Mouse (Mus musculus) neural tube, embryonic 12.5 days (tissue): Measurements from ENCODE around the gene Slc6a15. TPM values are rescaled to one million over a fixed set of nuclear protein-coding genes. Genes with fewer than 3 reads are reported as not detected.

Source experiments
- ATAC-seq: fragments of 200-750 bp; cut with Nextera tagmentation; 2 replicates; pipeline ENCODE4 v1.8.0; 2017; ENCODE audit warnings: low read depth, mild to moderate bottlenecking, moderate TSS enrichment, moderate library complexity; ENCODE audit not compliant: low FRiP score
- H3K27ac ChIP-seq: fragments of 300-500 bp; sonication (generic); 2 replicates; pipeline ENCODE4 v1.5.1; 2016
- H3K27me3 ChIP-seq: fragments of 300-500 bp; sonication (generic); replicated peaks from 2 replicates; pipeline ENCODE4 v1.6.1; 2016; ENCODE audit warnings: mild to moderate bottlenecking
- H3K36me3 ChIP-seq: fragments of 300-500 bp; sonication (generic); 2 replicates; pipeline ENCODE4 v1.6.1; 2016; ENCODE audit warnings: mild to moderate bottlenecking
- H3K4me1 ChIP-seq: fragments of 300-500 bp; sonication (generic); 2 replicates; pipeline ENCODE4 v1.6.1; 2016
- H3K4me2 ChIP-seq: fragments of 300-500 bp; sonication (generic); replicated peaks from 2 replicates; pipeline ENCODE4 v1.6.1; 2016; ENCODE audit warnings: mild to moderate bottlenecking
- H3K4me3 ChIP-seq: fragments of 300-500 bp; sonication (generic); 2 replicates; pipeline ENCODE4 v1.5.1; 2016
- H3K9ac ChIP-seq: fragments of 300-500 bp; sonication (generic); 2 replicates; pipeline ENCODE4 v1.6.1; 2016; ENCODE audit warnings: mild to moderate bottlenecking
- H3K9me3 ChIP-seq: fragments of 300-500 bp; sonication (generic); 2 replicates; pipeline ENCODE4 v1.6.1; 2016; ENCODE audit warnings: mild to moderate bottlenecking
- WGBS: fragments of 180-500 bp; shearing (Covaris S2); methylation state at CpG from one replicate; pipeline ENCODE4 v1.1.7; 2016; 5-methylcytosine and 5-hydroxymethylcytosine counted together
- polyA plus RNA-seq: library from polyadenylated mRNA; unstranded; fragments of >200 nt; fragmentation: Nextera tagmentation; extraction: Ambion mirVana; gene quantifications from 2 replicates; pipeline ENCODE4 v1.2.1, GENCODE M21; 2016

Gene Slc6a15
- 12.5 and 15.0 TPM in 2 replicates for polyA plus RNA-seq

GRCm38 (mm10) chr10:103367371-103368295, at the start of gene Slc6a15:
TSS of gene Slc6a15 (plus strand) at chr10:103367783.
- no peaks in the 10 kb centered on the region for H3K4me1 ChIP-seq
- H3K36me3 ChIP-seq, result no peaks in the 10 kb centered on the region
- peak; percentile 81 for ATAC-seq
- under 1% methylated on average over 42 of the region's 43 CpGs for WGBS
- peak within 1 kb of the TSS; percentile 57 for H3K9ac ChIP-seq
- H3K27me3 ChIP-seq, result no peaks in the 10 kb centered on the region
- H3K9me3 ChIP-seq, result no peaks in the 10 kb centered on the region
- peak within 1 kb of the TSS; percentile 98 for H3K4me2 ChIP-seq
- 0 out of 2 replicates have a peak within 1 kb of the TSS, but pooled peaks have one; percentile 8 for H3K27ac ChIP-seq
- peak within 1 kb of the TSS; percentile 54 for H3K4me3 ChIP-seq

- Histone ChIP-seq H3K36me3 (no peaks in the 10 kb centered on the region), H3K27ac (no peak overlapping the region), H3K9ac (no peak overlapping the region), H3K4me1 (no peaks in the 10 kb centered on the region), H3K9me3 (no peaks in the 10 kb centered on the region), H3K4me2 (no peak overlapping the region), H3K4me3 (no peak overlapping the region), H3K27me3 (no peaks in the 10 kb centered on the region)
- no peak for ATAC-seq
- WGBS, result 84% methylated on average over 3 of the region's 3 CpGs
These were observed 45.6 kb upstream of the Slc6a15 start for GRCm38 (mm10) chr10:103321941-103322340.

DNA sequence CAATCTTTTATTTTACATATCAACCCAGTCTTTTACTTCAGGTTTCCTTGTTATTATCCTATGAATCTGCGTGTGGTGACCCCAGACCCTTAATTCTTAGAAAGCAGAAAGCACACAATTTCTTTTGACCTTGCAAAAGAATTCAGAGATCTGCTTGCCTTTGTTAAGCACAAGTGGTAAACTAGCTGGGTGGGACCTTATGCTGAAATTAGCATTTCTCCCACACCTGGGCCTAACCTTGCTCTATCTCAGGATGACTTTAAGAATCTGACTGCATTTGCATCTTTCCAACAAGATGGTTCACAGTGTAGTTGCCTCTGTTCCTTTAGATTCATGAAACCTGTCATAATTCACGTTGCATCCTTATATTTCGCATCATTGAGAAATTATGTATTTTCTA, 44.2 kb upstream of the Slc6a15 start:
- Histone ChIP-seq H3K4me3 (no peak overlapping the region), H3K4me1 (no peaks in the 10 kb centered on the region), H3K9me3 (no peaks in the 10 kb centered on the region), H3K36me3 (no peaks in the 10 kb centered on the region), H3K27ac (no peak overlapping the region), H3K4me2 (no peak overlapping the region), H3K9ac (no peak overlapping the region), H3K27me3 (no peaks in the 10 kb centered on the region)
- 84% methylated on average over 3 of the region's 3 CpGs for WGBS
- ATAC-seq, result no peak

- ATAC-seq, result no peak
- WGBS, result 98% methylated on average over 1 of the region's 1 CpGs
- Histone ChIP-seq H3K36me3 (no peaks in the 10 kb centered on the region), H3K4me2 (no peak overlapping the region), H3K9ac (no peak overlapping the region), H3K27me3 (no peaks in the 10 kb centered on the region), H3K4me1 (no peaks in the 10 kb centered on the region), H3K4me3 (no peak overlapping the region), H3K27ac (no peak overlapping the region), H3K9me3 (no peaks in the 10 kb centered on the region)
These were observed 33.3 kb upstream of the Slc6a15 start for GRCm38 (mm10) chr10:103334306-103334705.

DNA sequence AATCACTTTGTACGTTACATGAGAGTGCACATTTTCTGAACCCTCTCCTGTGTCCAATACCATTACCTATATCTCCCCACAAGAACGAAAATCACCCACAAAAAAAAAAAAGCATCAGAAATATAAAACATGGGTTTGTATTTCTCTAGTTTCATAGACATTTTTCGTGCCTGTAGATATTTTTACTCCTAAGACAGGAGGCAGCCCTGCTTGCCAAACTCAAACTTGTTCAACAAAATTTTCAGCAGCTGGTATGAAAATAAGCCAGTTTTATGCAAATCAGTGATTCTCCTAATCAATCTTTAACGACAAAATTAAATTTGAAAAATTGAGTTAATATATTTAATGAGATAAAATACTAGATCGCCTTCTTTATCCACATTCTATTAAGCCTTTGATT, 27.7 kb upstream of the Slc6a15 start:
- ATAC-seq, result no peak
- Histone ChIP-seq H3K4me1 (no peaks in the 10 kb centered on the region), H3K9me3 (no peaks in the 10 kb centered on the region), H3K4me2 (no peak overlapping the region), H3K27me3 (no peaks in the 10 kb centered on the region), H3K36me3 (no peaks in the 10 kb centered on the region), H3K9ac (no peak overlapping the region), H3K27ac (no peak overlapping the region), H3K4me3 (no peak overlapping the region)
- WGBS, result 90% methylated on average over 5 of the region's 5 CpGs

DNA sequence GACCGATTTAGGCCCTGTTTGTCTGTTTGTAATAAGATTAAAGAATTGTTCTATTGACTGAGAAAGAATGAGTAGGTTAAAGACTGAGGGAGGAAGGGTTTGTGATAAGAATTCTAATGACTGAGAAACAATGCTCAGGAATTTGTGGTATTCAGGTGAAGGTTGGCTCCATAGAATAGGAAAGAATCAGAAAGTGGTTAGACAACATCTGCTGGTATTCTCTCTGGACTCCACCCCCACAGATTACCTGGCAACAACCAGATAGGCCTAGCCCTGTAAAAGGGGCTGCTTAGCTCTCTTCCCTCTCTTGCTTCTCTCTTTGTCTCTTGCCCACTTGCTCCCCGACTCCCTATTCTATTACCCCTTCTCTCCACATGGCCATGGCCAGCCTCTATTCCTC, 20.8 kb upstream of the Slc6a15 start:
- no peak for ATAC-seq

DNA sequence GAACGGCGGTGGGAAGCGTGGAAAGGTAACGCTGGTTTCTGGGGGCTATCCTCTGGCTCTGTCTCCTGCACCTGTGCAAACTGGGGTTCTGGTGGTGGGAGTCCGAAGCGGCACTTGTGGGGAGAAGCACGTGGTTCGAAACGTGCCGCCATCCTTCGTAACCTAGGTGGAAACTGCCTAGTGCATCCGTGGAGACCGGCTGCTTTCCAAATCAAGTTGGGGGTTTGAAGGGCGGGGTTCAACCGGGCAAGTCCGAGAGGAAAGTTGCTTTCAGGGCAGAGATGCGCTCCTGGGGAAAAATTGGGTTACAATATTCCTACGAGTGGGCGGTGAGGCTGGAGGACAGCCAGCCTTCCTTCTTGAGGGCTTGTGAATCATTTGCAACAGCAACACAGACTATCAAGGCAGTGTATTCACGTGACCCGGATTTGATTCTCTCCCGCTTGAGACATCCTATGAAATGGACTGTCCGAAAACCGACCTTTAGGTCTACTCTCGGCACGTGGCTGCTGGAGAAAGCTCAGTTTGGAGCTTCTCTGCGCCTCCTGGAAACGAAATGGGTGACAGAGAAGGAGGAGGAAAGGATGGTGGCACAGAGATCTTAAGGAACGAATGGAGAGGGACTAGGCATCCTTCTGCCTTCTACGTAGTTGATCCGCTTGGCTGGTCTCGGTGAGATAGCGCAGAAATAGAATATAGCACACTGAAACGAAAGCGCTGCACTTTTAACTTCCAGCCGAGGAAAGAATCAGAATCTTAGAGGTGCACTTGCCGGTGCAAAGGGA, 905 bp downstream of the Slc6a15 start:
- WGBS, result under 1% methylated on average over 37 of the region's 37 CpGs

More for the DNA sequence above, 20.8 kb upstream of the Slc6a15 start:
- Histone ChIP-seq H3K9me3 (no peaks in the 10 kb centered on the region), H3K4me2 (no peak overlapping the region), H3K27ac (no peak overlapping the region), H3K4me3 (no peak overlapping the region), H3K9ac (no peak overlapping the region), H3K27me3 (no peaks in the 10 kb centered on the region), H3K4me1 (no peaks in the 10 kb centered on the region), H3K36me3 (no peaks in the 10 kb centered on the region)
- WGBS, result 73% methylated on average over 2 of the region's 2 CpGs

DNA sequence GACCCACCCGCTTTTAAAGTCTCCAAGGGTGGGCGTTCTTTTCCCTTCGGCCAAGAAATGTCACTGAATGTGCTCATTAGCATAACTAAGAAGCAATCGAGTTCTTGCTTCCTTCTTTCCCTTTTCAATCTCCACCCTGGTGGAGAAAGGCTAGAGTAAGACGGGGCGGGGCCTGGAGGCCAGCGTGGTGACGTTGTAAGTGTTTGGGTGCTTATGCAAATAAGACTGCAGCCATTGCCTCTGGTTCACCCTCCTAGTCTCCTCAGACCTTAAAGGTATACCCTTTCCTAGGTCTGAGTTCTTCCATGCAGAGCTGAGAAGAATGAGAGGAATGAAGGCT, 1.5 kb downstream of the Slc6a15 start:
- H3K36me3 ChIP-seq, result no peaks in the 10 kb centered on the region
- no peaks in the 10 kb centered on the region for H3K27me3 ChIP-seq
- H3K9me3 ChIP-seq, result no peaks in the 10 kb centered on the region
- peak; percentile 91 for ATAC-seq
- H3K4me3 ChIP-seq, result peak overlapping the region; percentile 54
- H3K27ac ChIP-seq, result no peak overlapping the region
- peak overlapping the region; percentile 98 for H3K4me2 ChIP-seq
- H3K4me1 ChIP-seq, result no peaks in the 10 kb centered on the region
- 0% methylated on average over 8 of the region's 8 CpGs for WGBS
- H3K9ac ChIP-seq, result peak overlapping the region; percentile 57

More for the DNA sequence above, 905 bp downstream of the Slc6a15 start:
- Histone ChIP-seq H3K9me3 (no peaks in the 10 kb centered on the region), H3K36me3 (no peaks in the 10 kb centered on the region), H3K4me3 (peak overlapping the region; percentile 54), H3K4me1 (no peaks in the 10 kb centered on the region), H3K27me3 (no peaks in the 10 kb centered on the region), H3K4me2 (peak overlapping the region; percentile 98), H3K9ac (peak overlapping the region; percentile 57), H3K27ac (no peak overlapping the region)
- peak; percentile 56 for ATAC-seq

GRCm38 (mm10) chr10:103402171-103402570, 34.6 kb downstream of the Slc6a15 start:
- no peaks in the 10 kb centered on the region for H3K9me3 ChIP-seq
- peak; percentile 29; the same call in 1 of the 2 replicates for ATAC-seq
- 27% methylated on average over 4 of the region's 4 CpGs for WGBS

DNA sequence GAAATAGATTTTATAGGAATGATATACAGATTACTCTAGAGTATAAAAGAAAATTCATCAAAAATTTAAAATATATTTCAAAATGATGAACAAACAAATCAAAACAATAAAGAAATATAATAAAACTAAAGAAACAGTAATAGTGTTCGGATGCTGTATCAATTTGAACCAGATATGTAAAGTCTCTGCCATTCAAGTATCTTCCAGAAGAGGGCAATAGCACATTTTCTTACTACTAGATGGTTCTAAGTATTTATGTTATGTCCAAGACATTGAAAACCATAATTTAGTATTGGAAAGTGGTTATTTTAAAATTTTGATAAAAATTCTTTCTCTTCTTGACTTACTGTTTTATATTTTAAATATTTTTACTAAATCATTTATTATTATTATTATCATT, 60.1 kb downstream of the Slc6a15 start:
- WGBS, result 76% methylated on average over 1 of the region's 1 CpGs
- Histone ChIP-seq H3K4me2 (no peak overlapping the region), H3K4me3 (no peak overlapping the region), H3K9me3 (no peaks in the 10 kb centered on the region), H3K27ac (no peak overlapping the region), H3K9ac (no peak overlapping the region), H3K4me1 (no peaks in the 10 kb centered on the region), H3K27me3 (no peaks in the 10 kb centered on the region), H3K36me3 (no peaks in the 10 kb centered on the region)
- ATAC-seq, result no peak

More at GRCm38 (mm10) chr10:103402171-103402570, 34.6 kb downstream of the Slc6a15 start:
- Histone ChIP-seq H3K4me1 (no peaks in the 10 kb centered on the region), H3K4me3 (no peak overlapping the region), H3K27me3 (no peaks in the 10 kb centered on the region), H3K27ac (no peak overlapping the region), H3K36me3 (no peaks in the 10 kb centered on the region), H3K4me2 (no peak overlapping the region), H3K9ac (no peak overlapping the region)

DNA sequence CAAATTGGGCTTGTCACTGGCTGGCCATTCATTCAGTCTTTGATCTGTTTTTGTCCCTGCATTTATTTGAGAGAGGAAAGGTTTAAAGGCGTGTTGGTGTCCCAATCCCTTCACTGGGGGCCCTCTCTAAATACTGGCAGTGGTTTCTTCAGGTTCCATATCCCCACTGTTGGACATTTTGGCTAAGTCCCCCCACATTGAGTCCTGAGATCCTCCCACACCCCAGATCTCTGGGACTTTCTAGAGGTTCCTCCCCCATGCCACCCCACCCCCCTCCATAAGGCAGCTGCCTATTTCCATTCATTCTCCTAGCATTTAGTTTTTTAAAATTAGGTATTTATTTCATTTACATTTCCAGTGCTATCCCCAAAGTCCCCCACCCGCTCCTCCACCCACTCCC, 75.0 kb downstream of the Slc6a15 start:
- Histone ChIP-seq H3K9ac (no peak overlapping the region), H3K36me3 (no peaks in the 10 kb centered on the region), H3K4me2 (no peak overlapping the region), H3K4me3 (no peak overlapping the region), H3K4me1 (no peaks in the 10 kb centered on the region), H3K27me3 (no peaks in the 10 kb centered on the region), H3K27ac (no peak overlapping the region), H3K9me3 (no peaks in the 10 kb centered on the region)
- ATAC-seq, result 0 out of 2 replicates have a peak, but pooled peaks have one; percentile 9
- 82% methylated on average over 2 of the region's 2 CpGs for WGBS

DNA sequence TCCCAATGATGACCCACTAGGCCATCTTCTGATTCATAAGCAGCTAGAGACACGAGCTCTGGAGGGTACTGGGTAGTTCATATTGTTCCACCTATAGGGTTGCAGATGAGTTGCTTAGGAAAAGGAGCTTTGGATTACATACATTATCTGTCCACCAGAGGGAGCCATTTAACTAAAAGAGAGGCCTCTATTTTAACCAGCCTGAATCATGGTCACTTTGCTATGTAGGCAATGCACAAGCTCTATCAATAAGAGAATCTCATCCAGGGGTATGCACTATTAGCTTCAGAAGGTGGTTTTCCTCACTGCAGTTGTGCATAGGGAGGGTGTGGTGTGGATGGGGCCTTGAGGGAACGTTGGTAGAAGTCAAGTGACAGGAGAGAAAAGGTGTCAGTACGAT, 75.5 kb downstream of the Slc6a15 start:
- Histone ChIP-seq H3K9ac (no peak overlapping the region), H3K4me3 (no peak overlapping the region), H3K9me3 (no peaks in the 10 kb centered on the region), H3K4me2 (no peak overlapping the region), H3K36me3 (no peaks in the 10 kb centered on the region), H3K4me1 (no peaks in the 10 kb centered on the region), H3K27me3 (no peaks in the 10 kb centered on the region), H3K27ac (no peak overlapping the region)
- WGBS, result 40% methylated on average over 3 of the region's 3 CpGs
- peak; percentile 79 for ATAC-seq
